In the genomic region with DNA sequence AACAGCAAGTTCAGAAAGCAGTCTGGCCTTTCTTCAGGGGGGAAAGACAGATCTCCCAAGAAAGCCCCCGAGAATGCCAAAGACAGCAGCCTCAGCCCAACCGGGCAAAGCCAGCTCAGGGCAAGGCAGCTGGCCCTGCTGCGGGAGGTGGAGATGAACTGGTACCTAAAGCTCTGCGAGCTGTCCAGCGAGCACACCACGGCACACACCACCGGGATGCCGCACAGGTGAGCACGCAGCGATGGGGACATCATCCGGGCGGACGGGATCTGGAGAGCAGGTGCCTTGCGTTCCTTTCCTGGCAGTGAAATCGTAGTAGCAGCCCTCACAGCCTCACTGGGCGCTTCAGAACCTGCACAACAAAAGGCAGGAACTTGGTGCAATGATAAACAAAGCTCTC, we compare ENCODE assay signal across 7 mouse cellular contexts.
DNase-seq lines count a peak whose midpoint lies in the region; ATAC-seq and TF ChIP-seq lines count a peak whose summit lies in the region.

No protein-coding gene starts in this region.

- H3K36me3 ChIP-seq in lung, embryonic 14.5 days (ENCODE audit: insufficient read depth) = no peaks in the 10 kb centered on the region
- H3K36me3 ChIP-seq in forebrain, embryonic 16.5 days (ENCODE audit: control insufficient read depth, insufficient read depth) = no peaks in the 10 kb centered on the region
- no peaks in the 10 kb centered on the region for H3K36me3 ChIP-seq in midbrain, embryonic 16.5 days (ENCODE audit: control insufficient read depth, insufficient read depth, low read length)

- peaks cover 10% of the 10 kb centered on the region for H3K27me3 ChIP-seq in lung, embryonic 14.5 days (ENCODE audit: insufficient read depth, low read length)
- H3K27me3 ChIP-seq in forebrain, embryonic 16.5 days (replicated peaks; ENCODE audit: control insufficient read depth, insufficient read depth, low read length) = no peaks in the 10 kb centered on the region
- H3K27me3 ChIP-seq in midbrain, embryonic 16.5 days (ENCODE audit: control insufficient read depth, insufficient read depth, low read depth, low read length) = no peaks in the 10 kb centered on the region

- no peak for ATAC-seq in lung, embryonic 14.5 days (ENCODE audit: insufficient read depth)
- no peak for ATAC-seq in forebrain, embryonic 16.5 days
- ATAC-seq in midbrain, embryonic 16.5 days = peak; percentile 48
- ATAC-seq in inflammation-experienced regulatory T-cells, adult 6 months = no peak

- no peak overlapping the region for H3K9ac ChIP-seq in lung, embryonic 14.5 days
- peak overlapping the region; percentile 57 for H3K9ac ChIP-seq in forebrain, embryonic 16.5 days (replicated peaks; ENCODE audit: low read depth, low read length)
- peak overlapping the region; percentile 60 for H3K9ac ChIP-seq in midbrain, embryonic 16.5 days (ENCODE audit: low read depth, low read length)

- TF ChIP-seq CTCF in lung, embryonic 14.5 days (IDR thresholded peaks at IDR 0.05; ENCODE audit: low read depth) = no peak
- TF ChIP-seq CTCF in cortical plate, adult 2 months (IDR thresholded peaks at IDR 0.05; ENCODE audit: extremely low read depth, insufficient read depth, low read length) = no peak

- no peak for DNase-seq in lung, embryonic 14.5 days
- no peak for DNase-seq in lung, adult 18-20 months
- DNase-seq in urinary bladder, postnatal 36 days (ENCODE audit: low spot score in 2 of 2) = no peak

- no peaks in the 10 kb centered on the region for H3K9me3 ChIP-seq in lung, embryonic 14.5 days (ENCODE audit: low read depth, low read length)
- H3K9me3 ChIP-seq in forebrain, embryonic 16.5 days (ENCODE audit: control insufficient read depth, low read length) = no peaks in the 10 kb centered on the region
- no peaks in the 10 kb centered on the region for H3K9me3 ChIP-seq in midbrain, embryonic 16.5 days (replicated peaks; ENCODE audit: control insufficient read depth, low read length, poor library complexity, severe bottlenecking)

- no peaks in the 10 kb centered on the region for H3K4me1 ChIP-seq in lung, embryonic 14.5 days (ENCODE audit: insufficient read depth)
- H3K4me1 ChIP-seq in cortical plate, adult 2 months (ENCODE audit: control insufficient read depth, insufficient read depth, low read length) = no peaks in the 10 kb centered on the region
- peaks cover 4% of the 10 kb centered on the region; the same call in 1 of the 2 replicates for H3K4me1 ChIP-seq in forebrain, embryonic 16.5 days (replicated peaks; ENCODE audit: control insufficient read depth, insufficient read depth, low read length)
- no peaks in the 10 kb centered on the region for H3K4me1 ChIP-seq in midbrain, embryonic 16.5 days (ENCODE audit: control insufficient read depth, insufficient read depth, low read length)

- no peak for TF ChIP-seq POLR2A in cortical plate, adult 2 months (IDR thresholded peaks at IDR 0.05; ENCODE audit: extremely low read depth, insufficient read depth, low read length)

- 14% methylated on average over 16 of the region's 16 CpGs for WGBS in lung, embryonic 14.5 days
- WGBS in forebrain, embryonic 16.5 days = 3% methylated on average over 16 of the region's 16 CpGs
- WGBS in midbrain, embryonic 16.5 days = 9% methylated on average over 16 of the region's 16 CpGs

- no peak overlapping the region for H3K4me3 ChIP-seq in lung, embryonic 14.5 days (ENCODE audit: low read depth, low read length)
- H3K4me3 ChIP-seq in cortical plate, adult 2 months (ENCODE audit: insufficient read depth, low read length) = peak overlapping the region; percentile 28
- peak overlapping the region; percentile 42 for H3K4me3 ChIP-seq in forebrain, embryonic 16.5 days (replicated peaks; ENCODE audit: low read length)
- H3K4me3 ChIP-seq in midbrain, embryonic 16.5 days (ENCODE audit: low read depth, low read length) = peak overlapping the region; percentile 34

- H3K27ac ChIP-seq in lung, embryonic 14.5 days (ENCODE audit: low read depth) = no peak overlapping the region
- H3K27ac ChIP-seq in cortical plate, adult 2 months (ENCODE audit: insufficient read depth, low read length) = no peak overlapping the region
- no peak overlapping the region for H3K27ac ChIP-seq in forebrain, embryonic 16.5 days (ENCODE audit: low read length)
- H3K27ac ChIP-seq in midbrain, embryonic 16.5 days (ENCODE audit: low read length) = no peak overlapping the region

- H3K4me2 ChIP-seq in lung, embryonic 14.5 days = peak overlapping the region; percentile 33; the same call in 1 of the 2 replicates
- peak overlapping the region; percentile 75 for H3K4me2 ChIP-seq in forebrain, embryonic 16.5 days (ENCODE audit: low read length)
- H3K4me2 ChIP-seq in midbrain, embryonic 16.5 days (ENCODE audit: low read length) = peak overlapping the region; percentile 63
